Mouse (Mus musculus) liver, embryonic 14.5 days (tissue): ENCODE data around the gene Zfp568.

Experiments
- CTCF ChIP-seq: IDR thresholded peaks from 2 replicates; pipeline ENCODE4 v1.5.1; 2016; ENCODE audit warnings: antibody characterized with exemption, low read depth, control low read depth
- EP300 ChIP-seq: IDR thresholded peaks from 2 replicates; pipeline ENCODE4 v1.6.1; 2016; ENCODE audit warnings: antibody characterized with exemption, low read depth

DNA sequence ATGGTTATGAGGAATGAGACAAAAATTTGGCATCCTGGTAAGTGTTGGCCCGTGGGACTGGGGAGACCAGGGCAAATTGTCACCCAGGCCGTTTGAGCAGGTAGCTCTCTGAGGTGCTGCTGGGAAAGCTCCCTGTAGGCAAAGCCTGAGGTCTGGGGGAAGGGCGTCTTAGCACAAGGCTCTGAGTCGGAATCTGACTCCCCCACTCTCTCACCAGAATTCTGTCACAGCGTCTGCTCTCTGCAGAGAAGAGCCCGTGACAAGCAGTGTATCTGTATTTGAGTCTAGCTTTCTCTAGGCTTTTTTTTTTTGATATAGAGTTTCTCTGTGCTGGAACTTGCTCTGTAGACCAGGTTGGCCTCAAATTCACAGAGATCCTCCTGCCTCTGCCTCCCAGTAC lies 33.5 kb downstream of the Zfp568 start:
- no peak for TF ChIP-seq CTCF
- no peak for TF ChIP-seq EP300
